Mouse (Mus musculus) C2C12 (cell line): ENCODE results near the gene 9330182L06Rik.

Source experiments
- CTCF ChIP-seq: IDR thresholded peaks from one replicate; pipeline ENCODE4 v1.5.1; 2011; ENCODE audit not compliant: control insufficient read depth, insufficient read depth, insufficient read length
- USF1 ChIP-seq: IDR thresholded peaks from one replicate; pipeline ENCODE4 v1.6.1; 2011; ENCODE audit warnings: low read depth, mild to moderate bottlenecking, control low read depth, moderate library complexity

- TF ChIP-seq CTCF (no peak), USF1 (no peak)
These were observed 183.7 kb downstream of the 9330182L06Rik start for GRCm38 (mm10) chr5:9449570-9449969.
